ENCODE assay signal across 14 mouse cellular contexts in the genomic region with DNA sequence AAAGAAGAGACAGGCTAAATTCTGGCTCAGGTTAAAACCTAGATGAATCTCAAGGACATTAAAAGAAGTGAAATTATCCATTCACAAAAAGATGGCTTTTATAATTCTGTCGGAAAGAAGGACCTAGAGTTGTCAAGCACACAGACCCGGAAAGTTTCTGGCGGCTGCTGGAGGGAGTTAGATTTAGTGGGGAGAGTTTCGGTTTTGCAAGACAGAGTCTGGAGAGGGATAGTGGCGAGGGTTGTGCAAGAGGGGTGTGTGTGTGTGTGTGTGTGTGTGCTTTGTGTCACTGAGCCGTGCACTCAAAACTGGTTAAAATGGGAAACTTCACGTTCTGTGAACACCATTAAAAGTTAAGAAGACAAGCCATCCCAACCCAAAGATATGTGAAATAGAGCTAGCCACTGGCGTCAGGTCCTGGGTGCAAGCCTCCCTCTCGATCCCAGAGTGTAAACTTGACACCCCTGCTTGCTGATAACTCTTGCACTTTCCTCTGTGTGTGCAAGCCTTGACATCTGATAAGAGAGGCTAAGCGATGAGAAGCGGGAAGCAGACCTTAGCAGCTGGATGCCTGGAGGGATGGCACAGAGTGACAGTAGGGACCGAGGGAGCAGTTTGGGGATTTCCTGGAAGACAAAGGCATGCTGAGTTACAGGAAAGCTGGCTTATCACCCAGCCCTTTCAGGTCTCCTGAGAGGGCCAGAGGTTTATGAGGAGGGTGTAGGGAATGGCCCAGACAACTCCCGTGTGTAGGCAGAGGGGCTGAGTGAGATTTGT. TPM values are rescaled to one million over a fixed set of nuclear protein-coding genes. Genes with fewer than 3 reads are reported as not detected.
DNase-seq lines count a peak whose midpoint lies in the region; ATAC-seq lines count a peak whose summit lies in the region.
"Had no signal": no experiment of that assay in that cellular context is flagged by ENCODE, and none has a peak within 500 bp of the region (broad histone marks: within the 10 kb centered on the region; RNA-seq: fewer than 3 reads in every experiment).

No protein-coding gene starts in this region.

- H3K36me3 ChIP-seq in kidney, embryonic 15.5 days: no peaks in the 10 kb centered on the region
- H3K36me3 ChIP-seq: embryonic facial prominence, embryonic 15.5 days had no signal

- ATAC-seq in kidney, embryonic 15.5 days (replicated peaks; ENCODE audit: low FRiP score): no peak

- no peaks in the 10 kb centered on the region for H3K9me3 ChIP-seq in kidney, embryonic 15.5 days (replicated peaks)
- H3K9me3 ChIP-seq: embryonic facial prominence, embryonic 15.5 days had no signal

- DNase-seq in heart, adult 11 months: peak; percentile 90
- no peak for DNase-seq in heart, postnatal 14 days
- DNase-seq in NIH3T3 (ENCODE audit: low read depth) (peak; percentile 49), liver (peak; percentile 62)
- peak; percentile 53 for DNase-seq in lung, postnatal 25 days (ENCODE audit: low spot score)
- no peak for DNase-seq in thymus, postnatal 36 days
- no peak for DNase-seq in left cerebral cortex, postnatal 10 days (ENCODE audit: extremely low spot score in 1 of 2, low spot score in 2 of 2)
- DNase-seq: cerebellum, adult 9-10 months; kidney, postnatal 4 days; retina, postnatal 1 day; thymus, postnatal 14 days had no signal

- no peaks in the 10 kb centered on the region for H3K27me3 ChIP-seq in kidney, embryonic 15.5 days
- H3K27me3 ChIP-seq: embryonic facial prominence, embryonic 15.5 days had no signal

- intact Hi-C loops in heart, postnatal 14 days (cut with DNase I): no loop called here
- intact Hi-C loops in left cerebral cortex, postnatal 10 days (cut with DNase I): no loop called here

- H3K4me1 ChIP-seq in kidney, embryonic 15.5 days: peaks cover 22% of the 10 kb centered on the region

- 49% methylated on average over 13 of the region's 13 CpGs for WGBS in kidney, embryonic 15.5 days

- H3K27ac ChIP-seq in kidney, embryonic 15.5 days: no peak overlapping the region
- H3K27ac ChIP-seq: embryonic facial prominence, embryonic 15.5 days had no signal

- no peak overlapping the region for H3K9ac ChIP-seq in kidney, embryonic 15.5 days
- H3K9ac ChIP-seq: embryonic facial prominence, embryonic 15.5 days had no signal

- no peak overlapping the region for H3K4me2 ChIP-seq in kidney, embryonic 15.5 days
- H3K4me2 ChIP-seq: embryonic facial prominence, embryonic 15.5 days had no signal

- no peak overlapping the region for H3K4me3 ChIP-seq in kidney, embryonic 15.5 days (replicated peaks)
- H3K4me3 ChIP-seq: embryonic facial prominence, embryonic 15.5 days had no signal

RNA-seq across cellular contexts. Expression of a gene that starts 8.9 kb away (rescaled TPM):
- under 1 TPM in 1 of 2 experiments, not detected in 1; 0.60 TPM for total RNA-seq in heart, postnatal 14 days (2021)
- total RNA-seq in left cerebral cortex, postnatal 10 days (2021): not detected
- polyA plus RNA-seq in kidney, embryonic 15.5 days (2015; fragmentation: Nextera tagmentation; extraction: Ambion mirVana): 0.68 TPM in 1 of 2 replicates, not detected in the other
- polyA plus RNA-seq: C2C12; embryonic facial prominence, embryonic 15.5 days had no signal

RNA-seq across cellular contexts. Expression of a gene that starts 55.9 kb away (rescaled TPM):
- 10 to 100 TPM; 78.4 to 81.2 TPM for total RNA-seq in heart, postnatal 14 days (2021)
- total RNA-seq in left cerebral cortex, postnatal 10 days (2021): 100 to 1,000 TPM; 238 to 244 TPM
- 35.3 and 39.4 TPM in 2 replicates for polyA plus RNA-seq in kidney, embryonic 15.5 days (2015; fragmentation: Nextera tagmentation; extraction: Ambion mirVana)

RNA-seq across cellular contexts. Expression of a gene that starts 56.4 kb away (rescaled TPM):
- total RNA-seq in heart, postnatal 14 days (2021): 100 to 1,000 TPM; 116 to 123 TPM
- 10 to 100 TPM; 46.8 to 47.1 TPM for total RNA-seq in left cerebral cortex, postnatal 10 days (2021)
- 144 and 152 TPM in 2 replicates for polyA plus RNA-seq in kidney, embryonic 15.5 days (2015; fragmentation: Nextera tagmentation; extraction: Ambion mirVana)

Comparison
In these comparisons a context has a peak if more than half of its experiments do, and no peak if none do; other contexts are left out.
1. DNase-seq: peak in heart, adult 11 months (single experiment), NIH3T3 (single experiment), liver (single experiment) and lung, postnatal 25 days (single experiment); none in heart, postnatal 14 days (0 of 2), thymus, postnatal 36 days (0 of 2) and left cerebral cortex, postnatal 10 days (0 of 2).